Mouse (Mus musculus): ENCODE results near the gene Pcsk6.

DNA sequence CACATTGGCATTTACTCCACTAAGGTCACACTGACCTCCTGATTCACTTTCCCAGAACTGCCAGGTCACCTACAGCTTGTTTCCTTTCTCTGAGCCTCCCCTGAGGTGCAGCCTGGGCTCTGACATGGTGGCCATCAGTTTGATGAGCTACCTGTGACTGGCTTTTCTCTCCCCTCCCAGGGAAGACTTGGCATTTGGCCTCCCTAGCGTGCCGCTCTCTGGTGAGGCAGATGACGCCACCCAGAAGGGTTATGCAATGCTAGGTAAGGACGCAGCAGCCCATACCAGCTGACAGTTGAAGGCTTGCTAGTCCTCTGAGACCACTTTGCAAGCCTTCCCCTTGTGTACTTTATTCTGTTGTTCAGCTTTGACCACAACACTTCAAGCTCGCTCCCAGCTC is 141.9 kb downstream of the Pcsk6 start:
- TF ChIP-seq POLR2A (IDR thresholded peaks at IDR 0.05; ENCODE audit: borderline replicate concordance, low read depth, low read length) (no peak), CTCF (IDR thresholded peaks at IDR 0.05; ENCODE audit: low read depth, low read length) (no peak)

Measured in bone marrow macrophage, adult 2 months (primary cell).